ENCODE assay signal across 11 mouse cellular contexts in genomic region chr11:113805974-113806373, GRCm38 (mm10). TPM values are rescaled to one million over a fixed set of nuclear protein-coding genes. Genes with fewer than 3 reads are reported as not detected.
A peak's percentile ranks its signal among the peaks of the same experiment; 100 is the strongest.
DNase-seq lines count a peak whose midpoint lies in the region; ATAC-seq and TF ChIP-seq lines count a peak whose summit lies in the region.
"Had no signal": no experiment of that assay in that cellular context is flagged by ENCODE, and none has a peak within 500 bp of the region (broad histone marks: within the 10 kb centered on the region; RNA-seq: fewer than 3 reads in every experiment).

No protein-coding gene starts in this region.

- no peak overlapping the region for H3K9ac ChIP-seq in heart, embryonic 11.5 days (ENCODE audit: low read depth, low read length)
- no peak overlapping the region for H3K9ac ChIP-seq in hindbrain, embryonic 16.5 days (ENCODE audit: low read depth, low read length)

- H3K36me3 ChIP-seq in heart, embryonic 11.5 days (ENCODE audit: control insufficient read depth, insufficient read depth, low read length): no peaks in the 10 kb centered on the region
- H3K36me3 ChIP-seq in G1E (replicated peaks): no peaks in the 10 kb centered on the region
- H3K36me3 ChIP-seq in hindbrain, embryonic 16.5 days (ENCODE audit: control insufficient read depth, insufficient read depth, low read length): no peaks in the 10 kb centered on the region

- intact Hi-C loops in left cerebral cortex, adult 2 months (cut with DNase I): loop anchor here (2.0 kb wide), 2 partner anchors 21 to 55 kb away; partner anchors contain the start of gene Cdc42ep4
- intact Hi-C loops in left cerebral cortex, postnatal 14 days (cut with DNase I): no loop called here

- H3K27me3 ChIP-seq in heart, embryonic 11.5 days (ENCODE audit: control insufficient read depth, insufficient read depth, low read length): no peaks in the 10 kb centered on the region
- H3K27me3 ChIP-seq in G1E (ENCODE audit: insufficient read depth, low read length): peaks cover 7% of the 10 kb centered on the region; the same call in 1 of the 2 replicates
- no peaks in the 10 kb centered on the region for H3K27me3 ChIP-seq in hindbrain, embryonic 16.5 days (replicated peaks; ENCODE audit: control insufficient read depth, insufficient read depth, low read length)

- no peak overlapping the region for H3K4me3 ChIP-seq in heart, embryonic 11.5 days (ENCODE audit: low read depth, low read length)
- H3K4me3 ChIP-seq in left cerebral cortex, adult 2 months: no peak overlapping the region
- no peak overlapping the region for H3K4me3 ChIP-seq in G1E (ENCODE audit: low read depth, low read length)
- H3K4me3 ChIP-seq in hindbrain, embryonic 16.5 days (ENCODE audit: low read length): no peak overlapping the region

- WGBS in heart, embryonic 11.5 days (ENCODE audit: insufficient replicate concordance): 51% methylated on average over 10 of the region's 10 CpGs
- 73% methylated on average over 10 of the region's 10 CpGs for WGBS in hindbrain, embryonic 16.5 days

- H3K4me2 ChIP-seq in heart, embryonic 11.5 days: no peak overlapping the region
- no peak overlapping the region for H3K4me2 ChIP-seq in hindbrain, embryonic 16.5 days (ENCODE audit: low read length)

- H3K4me1 ChIP-seq in heart, embryonic 11.5 days (ENCODE audit: control insufficient read depth, insufficient read depth, low read length): peaks cover 41% of the 10 kb centered on the region
- H3K4me1 ChIP-seq in G1E (ENCODE audit: insufficient read depth, low read depth, low read length): peaks cover 8% of the 10 kb centered on the region
- peaks cover 5% of the 10 kb centered on the region for H3K4me1 ChIP-seq in hindbrain, embryonic 16.5 days (ENCODE audit: control insufficient read depth, insufficient read depth, low read depth, low read length)

- no peak for DNase-seq in heart, adult 8-10 months (ENCODE audit: low spot score)
- DNase-seq in left cerebral cortex, adult 2 months (ENCODE audit: extremely low spot score in 1 of 2, low spot score in 2 of 2): no peak
- DNase-seq in left cerebral cortex, postnatal 14 days (ENCODE audit: low spot score in 2 of 2): no peak
- DNase-seq in G1E (ENCODE audit: low spot score): no peak
- no peak for DNase-seq in gastrocnemius, adult 18-20 months (ENCODE audit: low spot score)
- DNase-seq in layer of hippocampus, adult 9-11 months: no peak
- DNase-seq: right cerebral cortex, postnatal 25 days had no signal

- TF ChIP-seq CTCF in left cerebral cortex, adult 2 months (IDR thresholded peaks at IDR 0.05): peak; percentile 12; the same call in 1 of the 2 replicates
- no peak for TF ChIP-seq CTCF in G1E (IDR thresholded peaks at IDR 0.05; ENCODE audit: low read depth, low read length)

- 0 out of 2 replicates have a peak overlapping the region, but pooled peaks have one; percentile 15 for H3K27ac ChIP-seq in heart, embryonic 11.5 days (ENCODE audit: low read depth, low read length)
- H3K27ac ChIP-seq in left cerebral cortex, adult 2 months: peak overlapping the region; percentile 65
- H3K27ac ChIP-seq in hindbrain, embryonic 16.5 days (ENCODE audit: low read depth, low read length): peak overlapping the region; percentile 32; the same call in 1 of the 2 replicates
- H3K27ac ChIP-seq: macrophage had no signal

- no peaks in the 10 kb centered on the region for H3K9me3 ChIP-seq in heart, embryonic 11.5 days (replicated peaks; ENCODE audit: control insufficient read depth, low read length)
- peaks cover 4% of the 10 kb centered on the region for H3K9me3 ChIP-seq in G1E (replicated peaks)
- no peaks in the 10 kb centered on the region for H3K9me3 ChIP-seq in hindbrain, embryonic 16.5 days (ENCODE audit: control insufficient read depth, low read length)

- ATAC-seq in heart, embryonic 11.5 days (replicated peaks; ENCODE audit: insufficient number of reproducible peaks, low FRiP score, low TSS enrichment): no peak
- 0 out of 2 replicates have a peak, but pooled peaks have one; percentile 8 for ATAC-seq in G1E (ENCODE audit: extremely low read depth, insufficient number of reproducible peaks, low FRiP score, poor library complexity, severe bottlenecking)
- ATAC-seq in hindbrain, embryonic 16.5 days: 0 out of 2 replicates have a peak, but pooled peaks have one; percentile 19
- ATAC-seq: CD4-positive, CD25-positive, alpha-beta regulatory T cell, adult 4 months had no signal

RNA-seq across cellular contexts. Expression of gene Cdc42ep4, which starts 54.3 kb away (rescaled TPM):
- 18.4 and 19.3 TPM in 2 replicates for polyA plus RNA-seq in heart, embryonic 11.5 days (2014; fragmentation: Nextera tagmentation; extraction: Ambion mirVana)
- 10 to 100 TPM in 3 of 4 experiments, 1 to 10 TPM in 1; 9.7 to 16.5 (median 14.7) TPM for total RNA-seq in heart, adult 8-10 months (2022)
- total RNA-seq in left cerebral cortex, adult 2 months (2021): 10 to 100 TPM; 25.6 to 28.8 TPM
- 10 to 100 TPM; 35.4 to 43.3 TPM for total RNA-seq in left cerebral cortex, postnatal 14 days (2021)
- total RNA-seq in G1E (2014; fragmentation: Nextera tagmentation) (11.6 and 38.6 TPM in 2 replicates), G1E (2017) (10.6 and 10.8 TPM in 2 replicates)
- 20.2 and 22.8 TPM in 2 replicates for polyA plus RNA-seq in G1E (2012)
- polyA plus RNA-seq in hindbrain, embryonic 16.5 days (2015; fragmentation: Nextera tagmentation; extraction: Ambion mirVana): 72.2 and 80.1 TPM in 2 replicates
- total RNA-seq in gastrocnemius, adult 18-20 months (2021): 1 to 10 TPM; 4.5 to 7.4 TPM

Comparison
In these comparisons a context has a peak if more than half of its experiments do, and no peak if none do; other contexts are left out.
1. H3K27ac ChIP-seq: peak in every context shown above with its lines; median percentile 65 in left cerebral cortex, adult 2 months; 32 in hindbrain, embryonic 16.5 days; 15 in heart, embryonic 11.5 days.